Mouse (Mus musculus): Measurements from ENCODE around the gene Becn1. TPM values are rescaled to one million over a fixed set of nuclear protein-coding genes. Genes with fewer than 3 reads are reported as not detected.

The Becn1 gene
- total and polyA plus RNA-seq, 3 experiments, result 122 to 167 TPM; not detected in 1

GRCm38 (mm10) chr11:101282896-101283295, 19.2 kb downstream of the Becn1 start:
- Histone ChIP-seq H3K9ac (ENCODE audit: control insufficient read depth, low read depth, low read length, poor library complexity, severe bottlenecking) (no peak overlapping the region), H3K79me2 (ENCODE audit: control insufficient read depth, insufficient read depth, low read length, poor library complexity) (peaks cover 6% of the 10 kb centered on the region), H3K27ac (ENCODE audit: control insufficient read depth, low read depth, low read length) (no peak overlapping the region), H3K27me3 (ENCODE audit: control insufficient read depth in 1 of 2, insufficient read depth in 2 of 2, low read length in 2 of 2) (no peaks in the 10 kb centered on the region), H3K9me3 (replicated peaks; ENCODE audit: insufficient read depth, low read length) (no peaks in the 10 kb centered on the region), H3K36me3 (ENCODE audit: control insufficient read depth in 1 of 2, insufficient read depth in 2 of 2, low read length in 2 of 2) (peaks cover 4 to 8% of the 10 kb centered on the region in 2 experiments; a peak in 3 of 4 replicates), H3K4me1 (ENCODE audit: control insufficient read depth in 1 of 2, insufficient read depth in 2 of 2, low read length in 2 of 2) (peaks cover 0 to 7% of the 10 kb centered on the region in 2 experiments; a peak in 1 of 4 replicates), H3K4me3 (ENCODE audit: control insufficient read depth in 1 of 2, insufficient read depth in 1 of 2, low read depth in 2 of 2, low read length in 2 of 2) (no peak overlapping the region)
- TF ChIP-seq USF1 (IDR thresholded peaks at IDR 0.05; ENCODE audit: low read depth, low read length), result no peak
- no peak for TF ChIP-seq UBTF (IDR thresholded peaks at IDR 0.05; ENCODE audit: borderline replicate concordance, insufficient read depth, low read depth, low read length)
- TF ChIP-seq KAT2A (conservative IDR thresholded peaks at IDR 0.05; ENCODE audit: low read depth, low read length), result no peak
- TF ChIP-seq BHLHE40 (IDR thresholded peaks at IDR 0.05; ENCODE audit: borderline replicate concordance, low read depth, low read length), result no peak
- no peak for TF ChIP-seq RCOR1 (IDR thresholded peaks at IDR 0.05; ENCODE audit: low read depth, low read length)
- no peak for TF ChIP-seq USF2 (IDR thresholded peaks at IDR 0.05; ENCODE audit: borderline replicate concordance in 1 of 2, insufficient read depth in 1 of 2, low read depth in 1 of 2, low read length in 2 of 2)
- no peak for TF ChIP-seq MAFK (IDR thresholded peaks at IDR 0.05; ENCODE audit: borderline replicate concordance, low read depth, low read length)
- TF ChIP-seq ELF1 (IDR thresholded peaks at IDR 0.05; ENCODE audit: low read depth, low read length), result no peak
- TF ChIP-seq MEF2A (IDR thresholded peaks at IDR 0.05; ENCODE audit: extremely low read depth, insufficient replicate concordance, low read depth, low read length, poor library complexity, severe bottlenecking), result no peak
- TF ChIP-seq NRF1 (IDR thresholded peaks at IDR 0.05; ENCODE audit: insufficient read depth, low read depth, low read length, poor library complexity, severe bottlenecking), result no peak
- no peak for TF ChIP-seq TCF12 (IDR thresholded peaks at IDR 0.05; ENCODE audit: low read depth, low read length)
- no peak for TF ChIP-seq MXI1 (IDR thresholded peaks at IDR 0.05; ENCODE audit: low read depth, low read length)
- no peak for TF ChIP-seq GABPA (IDR thresholded peaks at IDR 0.05; ENCODE audit: low read depth, low read length)
- TF ChIP-seq MYC (IDR thresholded peaks at IDR 0.05; ENCODE audit: low read depth, low read length), result no peak
- TF ChIP-seq CTCF (IDR thresholded peaks at IDR 0.05 in 2 of 3, conservative IDR thresholded peaks at IDR 0.05 in 1 of 3; ENCODE audit: control insufficient read depth in 1 of 3, insufficient read depth in 1 of 3, low read depth in 2 of 3, low read length in 3 of 3, poor library complexity in 1 of 3, severe bottlenecking in 1 of 3), result no peak
- no peak for TF ChIP-seq POLR2AphosphoS2 (IDR thresholded peaks at IDR 0.05; ENCODE audit: low read length)
- no peak for TF ChIP-seq TAL1 (IDR thresholded peaks at IDR 0.05; ENCODE audit: low read length)
- TF ChIP-seq TBP (IDR thresholded peaks at IDR 0.05; ENCODE audit: low read depth, low read length), result no peak
- no peak for TF ChIP-seq CHD2 (IDR thresholded peaks at IDR 0.05; ENCODE audit: low read length)
- no peak for DNase-seq (ENCODE audit: low read depth, low spot score)

- H3K36me3 ChIP-seq (ENCODE audit: control insufficient read depth in 1 of 2, insufficient read depth in 2 of 2, low read length in 2 of 2), result peaks cover 0 to 13% of the 10 kb centered on the region in 2 experiments; a peak in 2 of 4 replicates
- H3K27ac ChIP-seq (ENCODE audit: control insufficient read depth, low read depth, low read length), result no peak overlapping the region
- peaks cover 0 to 18% of the 10 kb centered on the region in 2 experiments; a peak in 3 of 4 replicates for H3K4me1 ChIP-seq (ENCODE audit: control insufficient read depth in 1 of 2, insufficient read depth in 2 of 2, low read length in 2 of 2)
- no peaks in the 10 kb centered on the region for H3K9me3 ChIP-seq (replicated peaks; ENCODE audit: insufficient read depth, low read length)
- TF ChIP-seq SIN3A (IDR thresholded peaks at IDR 0.05; ENCODE audit: low read length) (no peak), CHD1 (IDR thresholded peaks at IDR 0.05; ENCODE audit: low read depth, low read length) (no peak), MYC (IDR thresholded peaks at IDR 0.05; ENCODE audit: low read depth, low read length) (no peak), POLR2A (IDR thresholded peaks at IDR 0.05; ENCODE audit: control insufficient read depth in 1 of 2, insufficient read depth in 1 of 2, low read depth in 1 of 2, low read length in 2 of 2, poor library complexity in 1 of 2) (no peak), MEF2A (IDR thresholded peaks at IDR 0.05; ENCODE audit: extremely low read depth, insufficient replicate concordance, low read depth, low read length, poor library complexity, severe bottlenecking) (no peak), TCF12 (IDR thresholded peaks at IDR 0.05; ENCODE audit: low read depth, low read length) (no peak), USF1 (IDR thresholded peaks at IDR 0.05; ENCODE audit: low read depth, low read length) (no peak), NRF1 (IDR thresholded peaks at IDR 0.05; ENCODE audit: insufficient read depth, low read depth, low read length, poor library complexity, severe bottlenecking) (no peak), MAZ (IDR thresholded peaks at IDR 0.05; ENCODE audit: low read depth, low read length) (no peak), KAT2A (conservative IDR thresholded peaks at IDR 0.05; ENCODE audit: low read depth, low read length) (no peak), ZNF384 (IDR thresholded peaks at IDR 0.05; ENCODE audit: low read depth, low read length) (no peak), USF2 (IDR thresholded peaks at IDR 0.05; ENCODE audit: borderline replicate concordance in 1 of 2, insufficient read depth in 1 of 2, low read depth in 1 of 2, low read length in 2 of 2) (no peak)
- no peak overlapping the region for H3K9ac ChIP-seq (ENCODE audit: control insufficient read depth, low read depth, low read length, poor library complexity, severe bottlenecking)
- no peak for DNase-seq (ENCODE audit: low read depth, low spot score)
- peaks cover 15% of the 10 kb centered on the region for H3K79me2 ChIP-seq (ENCODE audit: control insufficient read depth, insufficient read depth, low read length, poor library complexity)
- H3K4me3 ChIP-seq (ENCODE audit: control insufficient read depth in 1 of 2, insufficient read depth in 1 of 2, low read depth in 2 of 2, low read length in 2 of 2), result no peak overlapping the region
- H3K27me3 ChIP-seq (ENCODE audit: control insufficient read depth in 1 of 2, insufficient read depth in 2 of 2, low read length in 2 of 2), result no peaks in the 10 kb centered on the region
Measured at GRCm38 (mm10) chr11:101280837-101281236, 21.2 kb downstream of the Becn1 start.
